Mouse (Mus musculus) heart, embryonic 10.5 days (tissue): ENCODE data around the gene H3f3b. TPM values are rescaled to one million over a fixed set of nuclear protein-coding genes. Genes with fewer than 3 reads are reported as not detected.

Experiments used
- DNase-seq: peaks from one replicate; pipeline ENCODE4 v3.0.0-alpha.2; 2017; ENCODE audit warnings: low spot score
- H3K27ac ChIP-seq: fragments of 300-500 bp; sonication (generic); 2 replicates; pipeline ENCODE4 v1.5.1; 2016; ENCODE audit warnings: mild to moderate bottlenecking
- H3K27me3 ChIP-seq: fragments of 300-500 bp; sonication (generic); 2 replicates; pipeline ENCODE4 v1.6.1; 2016; ENCODE audit warnings: mild to moderate bottlenecking; ENCODE audit not compliant: poor library complexity, insufficient read depth, severe bottlenecking
- H3K36me3 ChIP-seq: fragments of 300-500 bp; sonication (generic); 2 replicates; pipeline ENCODE4 v1.6.1; 2016; ENCODE audit warnings: mild to moderate bottlenecking, moderate library complexity
- H3K4me1 ChIP-seq: fragments of 300-500 bp; sonication (generic); 2 replicates; pipeline ENCODE4 v1.6.1; 2016; ENCODE audit warnings: mild to moderate bottlenecking
- H3K4me3 ChIP-seq: fragments of 300-500 bp; sonication (generic); 2 replicates; pipeline ENCODE4 v1.5.1; 2016; ENCODE audit warnings: mild to moderate bottlenecking, moderate library complexity
- H3K9me3 ChIP-seq: fragments of 300-500 bp; sonication (generic); 2 replicates; pipeline ENCODE4 v1.6.1; 2016; ENCODE audit warnings: mild to moderate bottlenecking, moderate library complexity
- WGBS: fragments of 180-500 bp; shearing (Covaris S2); methylation state at CpG from one replicate; pipeline ENCODE4 v1.1.7; 2016; 5-methylcytosine and 5-hydroxymethylcytosine counted together
- polyA plus RNA-seq: library from polyadenylated mRNA; unstranded; fragments of >200 nt; fragmentation: Nextera tagmentation; extraction: Ambion mirVana; gene quantifications from 2 replicates; pipeline ENCODE4 v1.2.1, GENCODE M21; 2016

The H3f3b gene
- polyA plus RNA-seq, 1 experiment from 2014 or later = 1,078 TPM

DNA sequence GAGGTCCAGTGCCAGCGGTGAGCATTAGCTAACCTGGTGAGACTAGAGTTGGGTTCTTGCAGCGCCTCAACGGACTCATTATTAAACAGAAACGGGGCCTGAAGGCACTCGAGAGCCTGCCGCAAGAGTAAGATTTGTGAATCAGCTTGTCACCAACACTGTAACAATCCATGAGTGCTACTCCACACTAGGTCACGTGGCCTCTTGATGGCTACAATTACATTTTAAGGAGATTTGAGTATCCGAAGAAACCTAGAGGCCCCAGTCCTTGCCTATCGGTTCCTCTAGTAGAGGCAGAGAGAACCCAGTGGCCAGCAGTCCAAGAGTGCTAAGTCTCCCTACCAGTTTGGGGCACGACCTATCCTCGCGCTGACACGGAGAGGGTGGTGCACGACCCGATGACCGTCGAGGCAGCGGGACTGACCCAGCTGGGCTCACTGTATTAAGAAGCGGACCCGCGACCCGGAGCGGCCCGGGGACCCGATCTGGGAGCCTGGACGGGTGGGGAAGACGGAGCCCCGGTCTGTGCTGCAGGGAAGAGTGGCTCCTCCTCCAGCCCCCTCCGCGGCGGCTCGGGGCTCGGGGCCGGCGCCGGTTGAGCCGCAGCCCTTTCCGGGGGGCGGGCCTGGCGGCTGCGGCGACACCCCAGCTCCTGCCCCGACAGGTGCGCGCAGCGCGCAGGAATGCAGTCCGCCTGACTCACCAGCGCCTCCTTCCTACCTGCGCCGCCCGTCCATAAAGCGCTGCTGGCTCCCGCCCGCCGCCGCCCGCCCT is 53.3 kb downstream of the H3f3b start, which contains the start of gene Itgb4:
Gene Itgb4 (plus strand): TSS at position 401 of the 774 bp plus-strand sequence.
- peaks cover 65% of the 10 kb centered on the region for H3K27me3 ChIP-seq
- whole genome bisulfite sequencing = 9% methylated on average over 58 of the region's 58 CpGs
- no peak for DNase-seq

More for the DNA sequence above, 53.3 kb downstream of the H3f3b start, which contains the start of gene Itgb4:
- peak within 1 kb of the TSS; percentile 66 for H3K27ac ChIP-seq
- H3K4me1 ChIP-seq = peaks cover 28% of the 10 kb centered on the region
- H3K9me3 ChIP-seq = no peaks in the 10 kb centered on the region
- H3K4me3 ChIP-seq = peak within 1 kb of the TSS; percentile 70
- H3K36me3 ChIP-seq = no peaks in the 10 kb centered on the region

Other genes starting within 250 kb of the H3f3b start
- gene Caskin2, start 214.3 kb downstream of the H3f3b start, polyA plus RNA-seq = 18.7 and 21.4 TPM in 2 replicates
- 39.1 and 41.7 TPM in 2 replicates for gene Tsen54, start 213.2 kb downstream of the H3f3b start, polyA plus RNA-seq
- gene Llgl2, start 203.9 kb downstream of the H3f3b start, polyA plus RNA-seq = 35.0 and 40.8 TPM in 2 replicates
- 0.23 and 0.31 TPM in 2 replicates for gene Myo15b, start 169.6 kb downstream of the H3f3b start, polyA plus RNA-seq
- gene Smim5, start 128.0 kb downstream of the H3f3b start, polyA plus RNA-seq = 13.7 and 17.9 TPM in 2 replicates
- gene Smim6, start 115.9 kb downstream of the H3f3b start, polyA plus RNA-seq = 1.6 and 1.7 TPM in 2 replicates
- gene Sap30bp, start 94.7 kb downstream of the H3f3b start, polyA plus RNA-seq = 29.4 and 35.8 TPM in 2 replicates
- gene Recql5, start 94.5 kb downstream of the H3f3b start, polyA plus RNA-seq = 20.4 and 22.3 TPM in 2 replicates
- 0.67 and 1.1 TPM in 2 replicates for gene Itgb4, start 53.3 kb downstream of the H3f3b start, polyA plus RNA-seq
- 202 and 273 TPM in 2 replicates for gene Galk1, start 15.2 kb downstream of the H3f3b start, polyA plus RNA-seq
- 33.3 and 37.1 TPM in 2 replicates for gene Unk, start 2.4 kb upstream of the H3f3b start, polyA plus RNA-seq
- 6.1 and 7.2 TPM in 2 replicates for gene Unc13d, start 50.0 kb upstream of the H3f3b start, polyA plus RNA-seq
- 122 and 158 TPM in 2 replicates for gene Wbp2, start 59.0 kb upstream of the H3f3b start, polyA plus RNA-seq
- 25.9 and 38.7 TPM in 2 replicates for gene Trim47, start 99.2 kb upstream of the H3f3b start, polyA plus RNA-seq
- 3.6 and 3.8 TPM in 2 replicates for gene Trim65, start 103.2 kb upstream of the H3f3b start, polyA plus RNA-seq
- gene Mrpl38, start 110.9 kb upstream of the H3f3b start, polyA plus RNA-seq = 112 and 127 TPM in 2 replicates
- gene Fbf1, start 140.2 kb upstream of the H3f3b start, polyA plus RNA-seq = 27.7 and 30.6 TPM in 2 replicates
- 87.6 and 99.5 TPM in 2 replicates for gene Ten1, start 170.9 kb upstream of the H3f3b start, polyA plus RNA-seq
- gene Acox1, start 171.1 kb upstream of the H3f3b start, polyA plus RNA-seq = 24.5 and 32.7 TPM in 2 replicates
- 0.67 and 1.5 TPM in 2 replicates for gene Evpl, start 210.1 kb upstream of the H3f3b start, polyA plus RNA-seq
- gene Srp68, start 246.3 kb upstream of the H3f3b start, polyA plus RNA-seq = 90.7 and 101 TPM in 2 replicates